8 mouse cellular contexts compared by ENCODE assay signal in the genomic region with DNA sequence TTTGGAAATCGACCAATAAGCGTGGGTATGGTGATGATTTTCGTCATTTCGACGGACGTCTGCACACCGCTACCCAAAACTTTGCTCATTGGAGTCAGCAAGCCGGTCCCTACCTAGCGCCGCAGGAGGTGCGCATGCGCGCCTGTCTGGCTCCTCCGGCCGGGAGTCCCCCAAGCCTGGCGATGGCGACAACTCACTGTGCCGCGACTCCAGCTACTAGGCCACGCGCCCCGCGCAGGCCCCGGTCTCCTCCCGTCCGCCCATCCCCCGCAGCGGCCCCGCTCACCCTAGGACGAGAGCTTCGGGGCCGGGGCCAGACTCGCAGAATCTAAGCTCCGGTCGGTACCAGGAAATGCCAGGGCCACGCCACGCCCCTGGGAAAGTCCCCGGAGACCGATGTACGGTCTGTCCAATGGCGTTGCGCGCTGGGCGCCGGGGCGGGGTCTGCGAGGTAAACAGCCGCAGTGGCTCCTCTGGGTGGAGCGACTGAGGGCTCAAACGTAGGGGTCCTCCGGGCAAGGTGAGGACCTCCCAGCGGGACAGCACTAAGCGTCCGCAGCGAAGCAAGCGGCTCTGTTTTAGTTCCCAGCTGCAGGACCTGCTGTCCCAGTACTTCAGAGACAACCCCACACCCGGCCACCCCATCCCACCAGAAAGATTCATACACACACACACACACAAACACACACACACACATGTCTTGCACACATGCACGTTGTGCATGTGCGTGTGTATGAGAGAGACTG. TPM values are rescaled to one million over a fixed set of nuclear protein-coding genes. Genes with fewer than 3 reads are reported as not detected.
A peak's percentile ranks its signal among the peaks of the same experiment; 100 is the strongest.
DNase-seq lines count a peak whose midpoint lies in the region; ATAC-seq and TF ChIP-seq lines count a peak whose summit lies in the region.

No protein-coding gene starts in this region.

- H3K4me3 ChIP-seq in G1E (ENCODE audit: low read depth, low read length), result peak overlapping the region; percentile 86
- peak overlapping the region; percentile 87 for H3K4me3 ChIP-seq in forebrain, postnatal 0 days (ENCODE audit: low read depth, low read length)
- H3K4me3 ChIP-seq in lung, embryonic 15.5 days, result peak overlapping the region; percentile 87

- H3K36me3 ChIP-seq in G1E (replicated peaks), result peaks cover 25% of the 10 kb centered on the region
- no peaks in the 10 kb centered on the region for H3K36me3 ChIP-seq in forebrain, postnatal 0 days (ENCODE audit: insufficient read depth)
- H3K36me3 ChIP-seq in lung, embryonic 15.5 days, result no peaks in the 10 kb centered on the region

- DNase-seq in G1E (ENCODE audit: low spot score), result peak; percentile 99
- peak; percentile 99 for DNase-seq in cerebellum, adult 18-20 months
- DNase-seq in forebrain, postnatal 0 days, result peak; percentile 97
- peak; percentile 99 for DNase-seq in heart, postnatal 4 days
- peak; percentile 97 to 98 for DNase-seq in layer of hippocampus, adult 8-10 months (ENCODE audit: low spot score in 2 of 2)
- peak; percentile 95 for DNase-seq in ovary, adult 18-20 months (ENCODE audit: low spot score)
- peak; percentile 97 for DNase-seq in thymus, postnatal 0 days (ENCODE audit: low spot score)

- H3K4me2 ChIP-seq in forebrain, postnatal 0 days (ENCODE audit: low read depth), result peak overlapping the region; percentile 62
- H3K4me2 ChIP-seq in lung, embryonic 15.5 days, result peak overlapping the region; percentile 75

- H3K4me1 ChIP-seq in G1E (ENCODE audit: insufficient read depth, low read depth, low read length), result peaks cover 52% of the 10 kb centered on the region
- H3K4me1 ChIP-seq in forebrain, postnatal 0 days (ENCODE audit: insufficient read depth), result 0 out of 2 replicates have a peak, but pooled peaks cover 6% of the 10 kb centered on the region
- H3K4me1 ChIP-seq in lung, embryonic 15.5 days, result peaks cover 3% of the 10 kb centered on the region; the same call in 1 of the 2 replicates

- H3K27me3 ChIP-seq in G1E (ENCODE audit: insufficient read depth, low read length), result no peaks in the 10 kb centered on the region
- no peaks in the 10 kb centered on the region for H3K27me3 ChIP-seq in forebrain, postnatal 0 days (ENCODE audit: insufficient read depth, low read length)
- no peaks in the 10 kb centered on the region for H3K27me3 ChIP-seq in lung, embryonic 15.5 days

- H3K27ac ChIP-seq in forebrain, postnatal 0 days (ENCODE audit: low read depth, low read length), result peak overlapping the region; percentile 83
- H3K27ac ChIP-seq in lung, embryonic 15.5 days, result peak overlapping the region; percentile 88

- no peak for TF ChIP-seq CTCF in G1E (IDR thresholded peaks at IDR 0.05; ENCODE audit: low read depth, low read length)
- no peak; the same call in 1 of the 2 replicates for TF ChIP-seq CTCF in forebrain, postnatal 0 days (IDR thresholded peaks at IDR 0.05; ENCODE audit: low read depth)

- H3K9me3 ChIP-seq in G1E (replicated peaks), result no peaks in the 10 kb centered on the region
- no peaks in the 10 kb centered on the region for H3K9me3 ChIP-seq in forebrain, postnatal 0 days (ENCODE audit: low read length)
- H3K9me3 ChIP-seq in lung, embryonic 15.5 days, result no peaks in the 10 kb centered on the region

- H3K9ac ChIP-seq in forebrain, postnatal 0 days, result peak overlapping the region; percentile 93
- peak overlapping the region; percentile 78 for H3K9ac ChIP-seq in lung, embryonic 15.5 days

- ATAC-seq in G1E (ENCODE audit: extremely low read depth, insufficient number of reproducible peaks, low FRiP score, poor library complexity, severe bottlenecking), result peak; percentile 96
- peak; percentile 100 for ATAC-seq in forebrain, postnatal 0 days
- ATAC-seq in lung, embryonic 15.5 days (ENCODE audit: borderline replicate concordance, extremely low read depth, low FRiP score, low TSS enrichment), result peak; percentile 97

- WGBS in forebrain, postnatal 0 days, result 1% methylated on average over 59 of the region's 59 CpGs
- WGBS in lung, embryonic 15.5 days, result under 1% methylated on average over 59 of the region's 59 CpGs

RNA-seq across cellular contexts. Expression of a gene that starts 6.8 kb away (rescaled TPM):
- 17.3 and 22.4 TPM in 2 replicates for total RNA-seq in G1E (2014; fragmentation: Nextera tagmentation)
- 9.6 and 11.6 TPM in 2 replicates for total RNA-seq in G1E (2017)
- 29.9 and 31.9 TPM in 2 replicates for polyA plus RNA-seq in G1E (2012)
- 9.8 and 14.9 TPM in 2 replicates for total RNA-seq in forebrain, postnatal 0 days (2014; rRNA removed)
- polyA plus RNA-seq in forebrain, postnatal 0 days (2015; fragmentation: Nextera tagmentation; extraction: Ambion mirVana), result 13.0 and 16.6 TPM in 2 replicates
- 10 to 100 TPM; 29.5 to 33.7 TPM for total RNA-seq in heart, postnatal 4 days (2021)
- total RNA-seq in layer of hippocampus, adult 8-10 months (2022), result 10 to 100 TPM; 31.4 to 34.3 (median 33.9) TPM
- 14.9 and 17.5 TPM in 2 replicates for polyA plus RNA-seq in lung, embryonic 15.5 days (2015; fragmentation: Nextera tagmentation; extraction: Ambion mirVana)
- polyA plus RNA-seq in thymus, postnatal 0 days (2015; fragmentation: Nextera tagmentation; extraction: Ambion mirVana), result 40.6 and 40.8 TPM in 2 replicates

RNA-seq across cellular contexts. Expression of a gene that starts 53.7 kb away (rescaled TPM):
- total RNA-seq in G1E (2014; fragmentation: Nextera tagmentation) (not detected in 2 replicates), G1E (2017) (not detected in 2 replicates)
- polyA plus RNA-seq in G1E (2012), result not detected in 2 replicates
- total RNA-seq in forebrain, postnatal 0 days (2014; rRNA removed), result 7.1 and 16.0 TPM in 2 replicates
- polyA plus RNA-seq in forebrain, postnatal 0 days (2015; fragmentation: Nextera tagmentation; extraction: Ambion mirVana), result 35.0 and 44.0 TPM in 2 replicates
- total RNA-seq in heart, postnatal 4 days (2021), result 100 to 1,000 TPM; 153 to 177 TPM
- total RNA-seq in layer of hippocampus, adult 8-10 months (2022), result 1 to 10 TPM; 4.4 to 8.8 (median 5.1) TPM
- 149 and 200 TPM in 2 replicates for polyA plus RNA-seq in lung, embryonic 15.5 days (2015; fragmentation: Nextera tagmentation; extraction: Ambion mirVana)
- 17.0 and 20.4 TPM in 2 replicates for polyA plus RNA-seq in thymus, postnatal 0 days (2015; fragmentation: Nextera tagmentation; extraction: Ambion mirVana)

Comparison
In these comparisons a context has a peak if more than half of its experiments do, and no peak if none do; other contexts are left out.
1. Peak in every context shown above with its lines: DNase-seq, ATAC-seq, H3K4me3 ChIP-seq and H3K27ac ChIP-seq.